ENCODE assay signal across 22 mouse cellular contexts in genomic region chr3:97167126-97167525, GRCm38 (mm10). TPM values are rescaled to one million over a fixed set of nuclear protein-coding genes. Genes with fewer than 3 reads are reported as not detected.
A peak's percentile ranks its signal among the peaks of the same experiment; 100 is the strongest.
DNase-seq lines count a peak whose midpoint lies in the region; ATAC-seq lines count a peak whose summit lies in the region.
"Had no signal": no experiment of that assay in that cellular context is flagged by ENCODE, and none has a peak within 500 bp of the region (broad histone marks: within the 10 kb centered on the region; RNA-seq: fewer than 3 reads in every experiment).

No protein-coding gene starts in this region.

- DNase-seq in frontal cortex, postnatal 25 days (ENCODE audit: low spot score in 2 of 2) = no peak
- peak; percentile 30 for DNase-seq in right cerebral cortex, adult 18-20 months
- DNase-seq in right cerebral cortex, adult 2 months (ENCODE audit: low spot score in 2 of 2) = no peak
- peak; percentile 30 for DNase-seq in 3134 (ENCODE audit: extremely low read depth, insufficient read length, low spot score)
- peak; percentile 63 for DNase-seq in brain, adult 2 months (ENCODE audit: low read depth, low spot score)
- DNase-seq in left cerebral cortex, postnatal 36 days (ENCODE audit: low spot score in 2 of 2) = no peak
- DNase-seq: adrenal gland, adult 8-10 months; adrenal gland, postnatal 25 days; cerebellum, adult 18-20 months; cerebellum, adult 9-10 months; cerebellum, postnatal 14 days; gastrocnemius, adult 2 months; gastrocnemius, postnatal 14 days; heart, postnatal 10 days; heart, postnatal 36 days had no signal

- intact Hi-C loops in left cerebral cortex, postnatal 36 days (cut with DNase I) = no loop called here

- peak; percentile 93 for ATAC-seq in frontal cortex, adult (ENCODE audit: low TSS enrichment)
- ATAC-seq: activated CD4-positive, CD25-positive, alpha-beta regulatory T cell, adult 4 months; CD4-positive, CD25-positive, alpha-beta regulatory T cell, adult 4 months; forebrain, embryonic 13.5 days; hindbrain, postnatal 0 days; inflammation-experienced regulatory T-cells, adult 6 months; intestine, embryonic 16.5 days had no signal

RNA-seq across cellular contexts. Expression of gene Acp6, which starts 8.5 kb away (rescaled TPM):
- total RNA-seq in left cerebral cortex, postnatal 36 days (2021) = 10 to 100 TPM; 19.4 to 32.4 TPM

Comparison
In these comparisons a context has a peak if more than half of its experiments do, and no peak if none do; other contexts are left out.
1. DNase-seq: peak in right cerebral cortex, adult 18-20 months (single experiment), 3134 (single experiment) and brain, adult 2 months (single experiment); none in frontal cortex, postnatal 25 days (0 of 2), right cerebral cortex, adult 2 months (0 of 2) and left cerebral cortex, postnatal 36 days (0 of 2).